Mouse (Mus musculus) hindbrain, embryonic 12.5 days (tissue): ENCODE results near the gene Cdkn2aipnl. TPM values are rescaled to one million over a fixed set of nuclear protein-coding genes. Genes with fewer than 3 reads are reported as not detected.

Source experiments
- ATAC-seq: fragments of 200-750 bp; cut with Nextera tagmentation; 2 replicates; pipeline ENCODE4 v1.8.0; 2017; ENCODE audit warnings: moderate TSS enrichment; ENCODE audit not compliant: low FRiP score
- H3K27ac ChIP-seq: fragments of 300-500 bp; sonication (generic); 2 replicates; pipeline ENCODE4 v1.5.1; 2016; ENCODE audit warnings: mild to moderate bottlenecking
- H3K27me3 ChIP-seq: fragments of 300-500 bp; sonication (generic); 2 replicates; pipeline ENCODE4 v1.6.1; 2016; ENCODE audit warnings: mild to moderate bottlenecking
- H3K36me3 ChIP-seq: fragments of 300-500 bp; sonication (generic); 2 replicates; pipeline ENCODE4 v1.6.1; 2016; ENCODE audit warnings: mild to moderate bottlenecking
- H3K4me1 ChIP-seq: fragments of 300-500 bp; sonication (generic); 2 replicates; pipeline ENCODE4 v1.6.1; 2016
- H3K4me2 ChIP-seq: fragments of 300-500 bp; sonication (generic); replicated peaks from 2 replicates; pipeline ENCODE4 v1.6.1; 2016; ENCODE audit warnings: mild to moderate bottlenecking
- H3K4me3 ChIP-seq: fragments of 300-500 bp; sonication (generic); 2 replicates; pipeline ENCODE4 v1.5.1; 2016; ENCODE audit warnings: mild to moderate bottlenecking
- H3K9ac ChIP-seq: fragments of 300-500 bp; sonication (generic); 2 replicates; pipeline ENCODE4 v1.6.1; 2016; ENCODE audit warnings: mild to moderate bottlenecking, moderate library complexity
- H3K9me3 ChIP-seq: fragments of 300-500 bp; sonication (generic); replicated peaks from 2 replicates; pipeline ENCODE4 v1.6.1; 2016; ENCODE audit warnings: mild to moderate bottlenecking
- WGBS: fragments of 180-500 bp; shearing (Covaris S2); methylation state at CpG from one replicate; pipeline ENCODE4 v1.1.7; 2016; 5-methylcytosine and 5-hydroxymethylcytosine counted together
- polyA plus RNA-seq: library from polyadenylated mRNA; unstranded; fragments of >200 nt; fragmentation: Nextera tagmentation; extraction: Ambion mirVana; gene quantifications from 2 replicates; pipeline ENCODE4 v1.2.1, GENCODE M21; 2016

Gene Cdkn2aipnl
- polyA plus RNA-seq, 1 experiment from 2014 or later = 106 TPM

- H3K4me3 ChIP-seq = no peak overlapping the region
- ATAC-seq = no peak
- 84% methylated on average over 9 of the region's 9 CpGs for WGBS
- H3K4me2 ChIP-seq = no peak overlapping the region
- no peaks in the 10 kb centered on the region for H3K36me3 ChIP-seq
- no peaks in the 10 kb centered on the region for H3K9me3 ChIP-seq
- no peak overlapping the region for H3K9ac ChIP-seq
- H3K27me3 ChIP-seq = no peaks in the 10 kb centered on the region
- no peaks in the 10 kb centered on the region for H3K4me1 ChIP-seq
- H3K27ac ChIP-seq = no peak overlapping the region
Observed at GRCm38 (mm10) chr11:51956112-51956511, 11.3 kb upstream of the Cdkn2aipnl start.

- no peaks in the 10 kb centered on the region for H3K36me3 ChIP-seq
- H3K4me1 ChIP-seq = no peaks in the 10 kb centered on the region
- no peaks in the 10 kb centered on the region for H3K27me3 ChIP-seq
- ATAC-seq = no peak
- 93% methylated on average over 4 of the region's 4 CpGs for WGBS
- no peak overlapping the region for H3K9ac ChIP-seq
- H3K27ac ChIP-seq = no peak overlapping the region
- H3K4me2 ChIP-seq = no peak overlapping the region
- H3K4me3 ChIP-seq = no peak overlapping the region
- H3K9me3 ChIP-seq = no peaks in the 10 kb centered on the region
Observed at GRCm38 (mm10) chr11:51957760-51958159, 9.7 kb upstream of the Cdkn2aipnl start.

- no peak overlapping the region for H3K9ac ChIP-seq
- H3K27ac ChIP-seq = no peak overlapping the region
- H3K27me3 ChIP-seq = no peaks in the 10 kb centered on the region
- 79% methylated on average over 5 of the region's 5 CpGs for WGBS
- H3K9me3 ChIP-seq = no peaks in the 10 kb centered on the region
- no peak overlapping the region for H3K4me2 ChIP-seq
- ATAC-seq = no peak
- no peaks in the 10 kb centered on the region for H3K4me1 ChIP-seq
- H3K36me3 ChIP-seq = no peaks in the 10 kb centered on the region
- no peak overlapping the region for H3K4me3 ChIP-seq
Observed at GRCm38 (mm10) chr11:51959511-51959910, 8.0 kb upstream of the Cdkn2aipnl start.

GRCm38 (mm10) chr11:51960061-51960460 lies 7.4 kb upstream of the Cdkn2aipnl start:
- no peaks in the 10 kb centered on the region for H3K36me3 ChIP-seq
- no peaks in the 10 kb centered on the region for H3K9me3 ChIP-seq
- no peak overlapping the region for H3K4me3 ChIP-seq
- H3K4me2 ChIP-seq = no peak overlapping the region
- H3K27ac ChIP-seq = no peak overlapping the region
- H3K9ac ChIP-seq = no peak overlapping the region
- no peak for ATAC-seq
- H3K4me1 ChIP-seq = no peaks in the 10 kb centered on the region
- WGBS = 95% methylated on average over 4 of the region's 4 CpGs
- no peaks in the 10 kb centered on the region for H3K27me3 ChIP-seq

GRCm38 (mm10) chr11:51960967-51961471 lies 6.4 kb upstream of the Cdkn2aipnl start:
- Histone ChIP-seq H3K36me3 (no peaks in the 10 kb centered on the region), H3K4me3 (no peak overlapping the region), H3K9ac (no peak overlapping the region), H3K4me1 (no peaks in the 10 kb centered on the region), H3K9me3 (no peaks in the 10 kb centered on the region), H3K27ac (no peak overlapping the region), H3K4me2 (no peak overlapping the region), H3K27me3 (no peaks in the 10 kb centered on the region)
- ATAC-seq = no peak
- 76% methylated on average over 11 of the region's 11 CpGs for WGBS

- WGBS = 90% methylated on average over 8 of the region's 8 CpGs
- ATAC-seq = no peak
- Histone ChIP-seq H3K27me3 (no peaks in the 10 kb centered on the region), H3K9me3 (no peaks in the 10 kb centered on the region), H3K4me1 (no peaks in the 10 kb centered on the region), H3K36me3 (no peaks in the 10 kb centered on the region), H3K9ac (no peak overlapping the region), H3K4me2 (no peak overlapping the region), H3K4me3 (no peak overlapping the region), H3K27ac (no peak overlapping the region)
Observed at GRCm38 (mm10) chr11:51961761-51962160, 5.7 kb upstream of the Cdkn2aipnl start.

GRCm38 (mm10) chr11:51962277-51962676 lies 5.2 kb upstream of the Cdkn2aipnl start:
- Histone ChIP-seq H3K4me1 (no peaks in the 10 kb centered on the region), H3K4me2 (no peak overlapping the region), H3K27me3 (no peaks in the 10 kb centered on the region), H3K36me3 (no peaks in the 10 kb centered on the region), H3K4me3 (no peak overlapping the region), H3K9me3 (no peaks in the 10 kb centered on the region), H3K27ac (no peak overlapping the region), H3K9ac (no peak overlapping the region)
- 92% methylated on average over 7 of the region's 7 CpGs for WGBS
- no peak for ATAC-seq

- Histone ChIP-seq H3K27ac (no peak overlapping the region), H3K4me1 (peaks cover 10% of the 10 kb centered on the region), H3K9me3 (no peaks in the 10 kb centered on the region), H3K4me2 (no peak overlapping the region), H3K36me3 (peaks cover 17% of the 10 kb centered on the region), H3K27me3 (no peaks in the 10 kb centered on the region), H3K9ac (no peak overlapping the region), H3K4me3 (no peak overlapping the region)
- WGBS = 81% methylated on average over 5 of the region's 5 CpGs
- ATAC-seq = no peak
Observed at GRCm38 (mm10) chr11:51966651-51967050, 810 bp upstream of the Cdkn2aipnl start.

- Histone ChIP-seq H3K9me3 (no peaks in the 10 kb centered on the region), H3K4me2 (no peak overlapping the region), H3K27me3 (no peaks in the 10 kb centered on the region), H3K9ac (no peak overlapping the region), H3K4me1 (peaks cover 10% of the 10 kb centered on the region), H3K36me3 (peaks cover 38% of the 10 kb centered on the region), H3K4me3 (no peak overlapping the region), H3K27ac (no peak overlapping the region)
- WGBS = 94% methylated on average over 9 of the region's 9 CpGs
- no peak for ATAC-seq
Observed at GRCm38 (mm10) chr11:51968896-51969295, 1.4 kb downstream of the Cdkn2aipnl start.

- no peak for ATAC-seq
- H3K27ac ChIP-seq = no peak overlapping the region
- H3K9ac ChIP-seq = no peak overlapping the region
- WGBS = 88% methylated on average over 2 of the region's 2 CpGs
- H3K9me3 ChIP-seq = no peaks in the 10 kb centered on the region
- peaks cover 10% of the 10 kb centered on the region for H3K4me1 ChIP-seq
- no peaks in the 10 kb centered on the region for H3K27me3 ChIP-seq
- no peak overlapping the region for H3K4me2 ChIP-seq
- H3K4me3 ChIP-seq = no peak overlapping the region
- H3K36me3 ChIP-seq = peaks cover 43% of the 10 kb centered on the region
Observed at GRCm38 (mm10) chr11:51969511-51969910, 2.0 kb downstream of the Cdkn2aipnl start.

GRCm38 (mm10) chr11:51971644-51972043 lies 4.2 kb downstream of the Cdkn2aipnl start:
- 95% methylated on average over 6 of the region's 6 CpGs for WGBS
- Histone ChIP-seq H3K9ac (no peak overlapping the region), H3K4me2 (no peak overlapping the region), H3K27ac (no peak overlapping the region), H3K36me3 (peaks cover 58% of the 10 kb centered on the region), H3K4me1 (peaks cover 10% of the 10 kb centered on the region), H3K4me3 (no peak overlapping the region), H3K9me3 (no peaks in the 10 kb centered on the region), H3K27me3 (no peaks in the 10 kb centered on the region)
- ATAC-seq = no peak

- H3K9me3 ChIP-seq = no peaks in the 10 kb centered on the region
- peak overlapping the region; percentile 96 for H3K27ac ChIP-seq
- peaks cover 29% of the 10 kb centered on the region for H3K36me3 ChIP-seq
- peak overlapping the region; percentile 97 for H3K4me3 ChIP-seq
- peaks cover 39% of the 10 kb centered on the region for H3K4me1 ChIP-seq
- WGBS = under 1% methylated on average over 29 of the region's 29 CpGs
- H3K27me3 ChIP-seq = no peaks in the 10 kb centered on the region
- H3K9ac ChIP-seq = peak overlapping the region; percentile 98
- no peak; the same call in none of the 2 replicates for ATAC-seq
- peak overlapping the region; percentile 87 for H3K4me2 ChIP-seq
Observed at GRCm38 (mm10) chr11:51999611-52000289, 32.3 kb downstream of the Cdkn2aipnl start.
